Mouse (Mus musculus) adrenal gland, adult (tissue): Measurements from ENCODE around the gene E030018B13Rik.

ENCODE experiments used
- DNase-seq, 2 experiments: peaks; one replicate each; pipeline ENCODE4 v3.0.0; 2022 to 2023; ENCODE audit warnings: low spot score in 1 of 2; ENCODE audit not compliant: inconsistent age in 2 of 2

E030018B13Rik gene

DNA sequence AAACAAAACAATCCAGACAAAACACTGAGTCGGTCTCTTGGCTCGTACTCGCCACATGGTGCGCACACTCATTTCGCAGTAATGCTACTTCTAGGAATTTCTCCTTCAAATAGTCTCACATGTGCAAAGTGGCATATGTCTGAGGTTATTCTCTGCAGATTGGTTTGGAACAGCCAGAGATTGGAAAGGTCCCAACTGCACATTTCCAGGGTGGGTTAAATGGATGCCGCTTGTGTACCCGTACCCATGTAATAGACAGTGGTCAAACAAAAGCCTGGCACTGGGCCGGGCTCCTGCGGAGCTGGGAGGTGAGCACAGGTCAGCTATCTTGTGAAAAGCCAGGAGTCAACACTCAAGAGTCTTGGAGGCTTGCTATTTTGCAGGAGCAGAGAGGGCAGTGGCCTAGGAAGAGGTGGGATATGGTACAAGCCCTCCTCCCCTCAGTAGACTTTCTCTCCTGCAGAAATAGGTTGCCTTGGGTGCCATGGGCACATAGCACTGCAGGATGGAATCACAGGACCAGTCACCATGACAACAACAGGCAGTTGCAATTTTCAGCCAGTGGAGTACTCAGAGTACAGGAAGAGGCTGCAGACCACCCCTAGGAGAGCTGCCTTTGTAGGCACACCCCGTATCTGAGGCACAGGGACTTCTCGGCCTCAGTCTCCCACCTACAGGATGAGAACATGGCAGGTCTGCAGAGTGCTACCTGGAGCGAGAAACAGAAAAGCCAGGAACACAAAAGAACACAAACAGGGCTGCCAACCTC lies 41.4 kb downstream of the E030018B13Rik start:
- DNase-seq: no peak

DNA sequence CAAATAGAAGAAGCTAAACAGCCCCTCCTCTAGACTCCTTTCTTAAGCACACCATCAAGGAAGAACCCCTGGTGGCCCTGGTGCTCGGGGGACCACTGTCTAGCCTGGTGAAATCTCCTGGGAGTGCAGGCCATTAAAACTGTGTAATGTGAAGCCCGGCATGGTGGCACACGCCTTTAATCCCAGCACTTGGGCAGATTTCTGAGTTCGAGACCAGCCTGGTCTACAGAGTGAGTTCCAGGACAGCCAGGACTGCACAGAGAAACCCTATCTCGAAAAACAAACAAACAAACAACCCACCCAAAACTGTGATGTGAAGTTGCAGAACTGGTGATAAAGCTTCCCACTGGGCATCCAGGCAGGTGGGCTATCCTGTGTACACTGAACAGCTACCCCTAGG lies 47.0 kb downstream of the E030018B13Rik start:
- no peak for DNase-seq

GRCm38 (mm10) chr7:63964121-63964520 lies 47.5 kb downstream of the E030018B13Rik start:
- DNase-seq: no peak

GRCm38 (mm10) chr7:63965135-63965534 lies 48.5 kb downstream of the E030018B13Rik start:
- no peak for DNase-seq

DNA sequence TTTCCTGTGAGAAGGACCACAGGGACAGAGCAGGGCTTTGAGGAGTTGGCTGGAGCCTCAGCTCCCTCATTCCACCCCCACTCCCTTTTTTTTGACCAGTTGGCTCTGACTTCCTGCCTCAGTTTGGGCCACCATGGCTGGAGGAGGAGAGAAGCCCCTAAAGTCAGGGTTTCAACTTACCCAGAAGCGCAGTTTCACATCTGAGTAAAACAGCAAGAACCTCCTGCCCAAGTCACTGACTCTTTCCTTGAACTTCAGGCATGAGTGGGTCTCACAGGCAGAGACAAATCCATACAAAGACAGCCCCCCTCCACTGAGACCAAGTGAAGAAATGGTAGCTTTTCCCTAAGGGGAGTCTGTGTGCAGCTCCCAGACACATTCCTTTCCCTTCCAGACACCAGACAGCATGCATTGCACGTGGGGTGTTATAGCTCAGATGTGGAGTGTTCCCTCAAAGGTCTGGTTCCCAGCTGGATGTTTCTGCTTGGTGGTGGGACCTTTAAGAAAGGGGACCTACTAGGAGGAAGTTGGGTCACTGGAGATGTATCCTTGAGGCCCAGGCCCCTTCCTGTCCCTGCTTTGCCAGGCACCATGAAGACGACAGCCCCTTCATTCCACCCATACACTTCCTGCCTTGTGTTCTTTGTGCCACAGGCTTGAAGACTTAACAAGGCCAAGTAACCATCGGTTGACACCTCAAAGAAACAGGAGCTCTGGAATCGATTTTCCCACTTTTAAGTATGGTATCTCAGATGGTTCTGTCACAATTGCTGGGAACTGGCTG lies 49.2 kb downstream of the E030018B13Rik start:
- DNase-seq: no peak

DNA sequence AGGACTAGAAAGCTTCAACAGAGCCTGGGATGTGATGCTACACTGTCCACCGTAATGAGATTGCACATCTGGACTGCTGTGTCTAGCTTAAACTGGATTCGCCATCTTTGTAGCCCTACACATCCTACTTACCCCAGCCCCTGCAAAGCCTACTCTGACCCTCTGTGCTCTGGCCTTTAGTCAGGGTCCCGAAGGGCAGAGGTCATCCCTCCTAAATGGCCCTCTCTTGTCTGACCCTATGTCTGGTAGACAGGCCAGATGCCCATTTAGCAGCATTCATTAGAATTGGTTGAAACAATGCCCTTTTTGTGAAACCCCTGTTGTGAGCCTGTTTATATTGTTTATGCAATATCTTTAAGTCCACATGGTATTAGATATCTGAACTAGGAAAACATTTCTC lies 53.3 kb downstream of the E030018B13Rik start:
- no peak for DNase-seq
